Mouse (Mus musculus): ENCODE data around the gene T2.
A peak's percentile ranks its signal among the peaks of the same experiment; 100 is the strongest.
"Not testable (repeated sequence)": the region's sequence is repeated elsewhere in the genome, so short reads cannot be mapped to it uniquely, and the experiment has no call there.

T2 gene

GRCm38 (mm10) chr17:8355692-8356091, at the start of gene T2:
T2 (plus strand) TSS chr17:8355992.
- DNase-seq (ENCODE audit: low spot score in 2 of 2) = no peak

- peak; percentile 93 to 97 for DNase-seq (ENCODE audit: low spot score in 2 of 2)
These were observed 44.8 kb upstream of the T2 start, which contains the start of gene Sft2d1 for GRCm38 (mm10) chr17:8310838-8311614. Sft2d1 (plus strand) TSS chr17:8311102.

- no peak for DNase-seq (ENCODE audit: low spot score in 2 of 2)
These were observed 44.0 kb upstream of the T2 start for GRCm38 (mm10) chr17:8311751-8312150.

GRCm38 (mm10) chr17:8313976-8314375, 41.8 kb upstream of the T2 start:
- no peak for DNase-seq (ENCODE audit: low spot score in 2 of 2)

GRCm38 (mm10) chr17:8316251-8316650, 39.5 kb upstream of the T2 start:
- no peak for DNase-seq (ENCODE audit: low spot score in 2 of 2)

- not testable (repeated sequence) for DNase-seq (ENCODE audit: low spot score in 2 of 2)
These were observed 28.9 kb upstream of the T2 start for GRCm38 (mm10) chr17:8326877-8327276.

GRCm38 (mm10) chr17:8328511-8329174, 27.1 kb upstream of the T2 start:
- no peak for DNase-seq (ENCODE audit: low spot score in 2 of 2)

GRCm38 (mm10) chr17:8330602-8331001, 25.2 kb upstream of the T2 start:
- no peak for DNase-seq (ENCODE audit: low spot score in 2 of 2)

GRCm38 (mm10) chr17:8337159-8337558, 18.6 kb upstream of the T2 start, which contains the start of gene Prr18:
Prr18 (plus strand) TSS chr17:8337459.
- DNase-seq (ENCODE audit: low spot score in 2 of 2) = not testable (repeated sequence)

GRCm38 (mm10) chr17:8339666-8340374, 16.0 kb upstream of the T2 start:
- no peak for DNase-seq (ENCODE audit: low spot score in 2 of 2)

- DNase-seq (ENCODE audit: low spot score in 2 of 2) = peak; percentile 26 to 62
These were observed 15.1 kb upstream of the T2 start for GRCm38 (mm10) chr17:8340407-8341359.

GRCm38 (mm10) chr17:8341360-8341963, 14.3 kb upstream of the T2 start:
- no peak for DNase-seq (ENCODE audit: low spot score in 2 of 2)

GRCm38 (mm10) chr17:8342706-8343105, 13.1 kb upstream of the T2 start:
- no peak for DNase-seq (ENCODE audit: low spot score in 2 of 2)

GRCm38 (mm10) chr17:8343416-8343815, 12.4 kb upstream of the T2 start:
- DNase-seq (ENCODE audit: low spot score in 2 of 2) = no peak

GRCm38 (mm10) chr17:8347765-8348285, 8.0 kb upstream of the T2 start:
- DNase-seq (ENCODE audit: low spot score in 2 of 2) = no peak

GRCm38 (mm10) chr17:8348941-8349340, 6.9 kb upstream of the T2 start:
- DNase-seq (ENCODE audit: low spot score in 2 of 2) = no peak

GRCm38 (mm10) chr17:8351088-8351487, 4.7 kb upstream of the T2 start:
- DNase-seq (ENCODE audit: low spot score in 2 of 2) = no peak

- no peak for DNase-seq (ENCODE audit: low spot score in 2 of 2)
These were observed 1.7 kb downstream of the T2 start for GRCm38 (mm10) chr17:8357498-8357897.

GRCm38 (mm10) chr17:8360876-8361275, 5.1 kb downstream of the T2 start:
- no peak for DNase-seq (ENCODE audit: low spot score in 2 of 2)

GRCm38 (mm10) chr17:8361281-8362103, 5.7 kb downstream of the T2 start:
- DNase-seq (ENCODE audit: low spot score in 2 of 2) = no peak
